Mouse (Mus musculus): ENCODE results near the gene Siglech. TPM values are rescaled to one million over a fixed set of nuclear protein-coding genes. Genes with fewer than 3 reads are reported as not detected.

Siglech gene
- under 1 TPM; 0.46 to 0.56 TPM for polyA plus RNA-seq (2017; shearing (Covaris generic))

GRCm38 (mm10) chr7:55767926-55768325 lies at the start of gene Siglech:
Gene Siglech, plus strand, starts transcription at chr7:55768178.

GRCm38 (mm10) chr7:55793952-55794603 lies 26.1 kb downstream of the Siglech start, which contains the start of gene Tubgcp5:
Gene Tubgcp5, plus strand, starts transcription at chr7:55794154.

Other genes starting within 250 kb of the Siglech start
- 10 to 100 TPM; 27.5 to 44.2 TPM for gene Tubgcp5, start 26.0 kb downstream of the Siglech start, polyA plus RNA-seq (2017; shearing (Covaris generic))
- 100 to 1,000 TPM in 1 of 2 experiments, 10 to 100 TPM in 1; 39.0 to 106 TPM for gene Cyfip1, start 73.6 kb downstream of the Siglech start, polyA plus RNA-seq (2017; shearing (Covaris generic))
- 10 to 100 TPM; 39.4 to 47.2 TPM for gene Nipa2, start 194.3 kb downstream of the Siglech start, polyA plus RNA-seq (2017; shearing (Covaris generic))

All from inflammation-experienced regulatory T-cells (primary cell).